Mouse (Mus musculus): ENCODE results near the gene Rhou.

- TF ChIP-seq CTCF (IDR thresholded peaks at IDR 0.05; ENCODE audit: low read depth) (no peak), EP300 (IDR thresholded peaks at IDR 0.05; ENCODE audit: low read depth) (no peak)
These were observed 46.8 kb downstream of the Rhou start for GRCm38 (mm10) chr8:123700399-123701070.

Data from liver, embryonic 14.5 days (tissue).